Mouse (Mus musculus) adipocyte (in vitro differentiated cells): ENCODE data around the gene Stim1.
"Not testable (repeated sequence)": the region's sequence is repeated elsewhere in the genome, so short reads cannot be mapped to it uniquely, and the experiment has no call there.

Experiments
- DNase-seq: peaks from one replicate; pipeline ENCODE4 v3.0.0-alpha.2; 2016; ENCODE audit warnings: low spot score

Gene Stim1

DNA sequence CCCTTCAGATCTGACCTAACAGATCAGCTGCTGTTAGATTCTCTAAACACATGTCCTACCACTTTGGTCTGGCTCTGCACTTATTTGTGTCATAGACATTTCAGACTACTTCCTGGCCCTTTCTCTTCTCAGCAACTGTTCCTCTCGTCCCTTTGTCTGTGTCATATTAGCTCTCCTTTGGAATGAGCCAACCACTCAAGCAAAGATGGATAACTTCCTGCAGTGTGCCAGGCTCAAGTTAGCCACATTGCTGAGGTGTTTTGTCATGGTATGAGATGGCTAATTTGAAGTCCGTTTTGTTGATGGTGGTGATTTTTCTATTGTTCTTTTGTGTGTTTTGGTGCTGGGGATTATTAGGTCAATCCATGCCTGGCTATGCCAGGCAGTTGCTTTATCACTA is 93.7 kb downstream of the Stim1 start:
- no peak for DNase-seq

DNA sequence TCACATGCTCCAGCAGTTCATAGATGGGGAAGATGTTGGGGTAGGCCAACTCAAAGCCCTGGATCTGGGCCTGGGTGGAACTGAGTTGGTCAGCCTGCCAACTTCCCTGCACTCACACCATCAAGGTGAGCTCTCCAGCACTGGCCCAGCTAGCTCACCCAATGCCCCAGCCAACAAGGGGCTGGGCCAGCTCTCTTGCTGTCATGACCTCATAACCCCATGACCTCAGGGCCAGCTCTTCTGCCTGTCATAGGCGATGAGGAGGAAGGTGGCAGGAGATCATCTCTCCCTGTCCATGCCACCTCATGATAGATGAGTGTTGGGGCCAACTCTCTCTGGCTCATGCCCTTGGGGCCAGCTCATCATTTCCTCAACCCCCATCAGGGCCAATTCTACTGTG is 96.2 kb downstream of the Stim1 start:
- no peak for DNase-seq

DNA sequence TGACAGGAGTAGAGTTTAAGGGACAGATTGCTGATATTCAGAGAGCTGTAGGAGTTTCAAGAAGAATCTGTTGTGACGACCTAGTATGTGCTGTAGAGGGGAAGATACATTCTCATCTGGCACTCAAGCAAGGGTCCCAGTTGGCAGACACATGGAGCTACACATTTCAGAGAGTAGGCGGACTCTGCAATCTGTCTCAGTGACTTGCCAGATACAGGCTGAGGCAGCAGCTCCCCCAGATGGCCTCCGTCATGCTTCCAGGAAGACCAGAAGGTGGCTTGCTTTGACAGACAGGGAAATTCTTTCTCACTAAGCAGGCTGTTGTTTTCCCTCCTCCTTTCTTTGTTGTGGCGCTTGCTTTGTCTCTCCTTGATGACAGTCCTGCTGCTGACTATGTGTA is 102.1 kb downstream of the Stim1 start:
- peak; percentile 21 for DNase-seq

GRCm38 (mm10) chr7:102370526-102370925 is 102.9 kb downstream of the Stim1 start:
- no peak for DNase-seq

GRCm38 (mm10) chr7:102373382-102374072 is 105.9 kb downstream of the Stim1 start:
- DNase-seq = no peak

DNA sequence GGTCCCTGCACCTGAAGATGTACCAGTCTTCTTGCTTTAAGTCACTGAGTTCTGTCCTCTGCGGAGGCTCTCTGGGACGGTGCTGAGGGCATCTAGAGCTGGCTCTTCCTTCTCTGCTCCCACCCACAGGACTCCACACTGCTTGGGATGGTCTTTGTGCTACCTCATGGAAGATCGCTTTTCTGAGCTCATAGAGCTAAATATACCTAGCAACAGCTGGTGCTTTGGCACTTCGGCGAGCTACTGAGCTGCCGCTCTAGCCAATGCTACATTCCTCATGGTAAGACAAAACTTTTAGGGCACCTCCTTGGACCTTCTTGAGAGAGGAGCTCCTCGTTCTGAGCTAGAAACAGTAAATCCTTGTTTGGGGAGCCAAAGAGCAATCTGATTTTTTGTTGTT is 115.6 kb downstream of the Stim1 start:
- no peak for DNase-seq

DNA sequence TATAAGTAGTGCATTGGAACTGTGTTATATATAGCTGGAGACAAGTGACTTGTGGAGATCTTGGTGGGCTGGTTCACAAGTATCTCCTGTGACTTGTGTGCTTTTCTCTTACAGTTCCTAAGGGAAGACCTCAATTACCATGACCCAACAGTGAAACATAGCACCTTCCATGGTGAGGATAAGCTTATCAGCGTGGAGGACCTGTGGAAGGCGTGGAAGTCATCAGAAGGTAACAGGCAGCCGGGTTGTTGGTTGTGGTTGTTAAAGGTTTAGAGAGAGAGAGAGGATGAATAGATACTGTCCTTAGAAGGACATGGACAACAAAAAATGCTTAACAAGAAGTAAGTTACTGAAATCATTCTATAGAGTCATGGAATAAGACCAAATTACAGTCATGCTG is 118.4 kb downstream of the Stim1 start:
- DNase-seq = no peak

- DNase-seq = peak; percentile 42
Measured at GRCm38 (mm10) chr7:102389082-102389481, 121.5 kb downstream of the Stim1 start.

DNA sequence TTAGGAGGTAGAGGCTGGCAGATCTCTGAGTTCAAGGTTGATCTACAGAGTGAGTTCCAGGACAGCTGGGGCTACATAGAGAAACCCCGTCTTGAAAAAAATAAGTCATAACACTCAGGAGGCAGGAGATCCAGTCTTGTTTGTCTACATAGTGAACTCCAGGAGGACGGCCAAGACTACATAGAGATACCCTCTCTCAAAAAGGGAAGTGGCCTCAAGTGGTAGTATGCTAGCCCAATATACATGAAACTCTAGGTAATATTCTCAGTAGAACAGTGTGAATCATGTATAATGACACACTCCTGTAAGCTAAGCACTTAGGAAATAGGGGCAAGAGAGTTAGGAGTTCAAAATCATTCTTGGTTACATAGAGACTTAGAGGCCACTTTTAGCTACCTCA is 126.3 kb downstream of the Stim1 start:
- no peak for DNase-seq

DNA sequence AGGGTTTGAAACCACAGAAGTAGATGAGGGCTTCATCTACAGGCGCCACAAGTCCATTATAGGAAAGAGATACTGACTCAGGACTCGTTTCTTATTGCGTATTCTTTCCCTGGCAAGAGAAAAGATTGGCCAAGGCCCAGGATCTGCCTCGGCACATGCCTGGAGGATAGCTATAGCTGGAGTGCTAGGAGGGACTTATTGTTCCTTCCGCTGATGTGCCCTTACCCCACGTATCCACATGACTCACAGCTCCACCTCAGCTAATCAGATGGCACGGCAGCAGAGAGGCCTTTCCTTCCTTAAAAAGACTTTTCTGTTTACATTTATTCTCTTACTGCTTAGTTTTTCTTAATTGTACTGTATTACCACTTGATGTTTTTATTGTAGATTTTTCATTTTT is 128.3 kb downstream of the Stim1 start:
- peak; percentile 42 for DNase-seq

DNA sequence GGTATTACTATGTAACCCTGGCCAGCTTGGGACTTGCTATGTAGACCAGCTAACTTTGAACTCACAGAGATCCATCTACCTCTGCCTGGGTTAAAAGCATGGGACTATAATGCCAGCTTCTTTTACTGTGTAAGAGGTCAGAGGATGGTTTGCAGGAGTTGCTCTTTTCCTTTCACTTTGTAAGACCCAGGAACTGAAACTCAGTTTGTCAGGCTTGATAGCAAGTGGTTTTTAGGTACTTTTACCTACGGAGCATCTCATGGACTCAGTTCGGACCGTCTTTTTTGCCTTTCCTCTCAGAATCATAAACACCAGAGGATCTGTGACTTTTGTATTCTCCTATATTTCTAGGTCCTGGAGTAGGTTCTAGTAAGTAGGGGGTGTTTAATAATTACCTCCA is 128.7 kb downstream of the Stim1 start:
- no peak for DNase-seq

DNA sequence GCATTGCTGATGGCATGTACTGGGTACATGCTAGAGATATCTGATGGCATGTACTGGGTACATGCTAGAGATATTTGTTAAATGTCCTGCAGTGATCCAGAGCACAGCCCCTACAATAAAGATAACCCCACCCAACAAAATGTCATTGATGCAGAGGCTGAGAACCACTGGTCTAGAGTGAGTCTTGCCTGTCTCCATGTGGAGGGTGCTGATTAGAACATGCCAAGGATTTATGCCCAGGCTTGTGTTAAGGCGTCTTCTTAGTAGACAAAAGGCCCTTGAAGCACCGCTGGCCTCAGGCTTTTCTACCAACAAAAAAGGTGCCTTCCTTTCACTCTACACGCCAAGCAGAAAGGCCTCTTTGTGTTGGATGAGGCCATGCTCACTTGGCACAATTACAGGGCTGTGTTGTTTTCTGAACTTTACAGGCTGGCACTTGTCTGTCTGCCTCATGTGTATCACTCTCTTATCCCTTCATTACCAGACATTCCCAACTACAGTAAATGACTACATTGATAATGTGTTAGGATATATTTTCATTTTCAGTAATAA is 131.7 kb downstream of the Stim1 start:
- DNase-seq = no peak

- no peak for DNase-seq
Measured at GRCm38 (mm10) chr7:102404118-102404517, 136.5 kb downstream of the Stim1 start.

DNA sequence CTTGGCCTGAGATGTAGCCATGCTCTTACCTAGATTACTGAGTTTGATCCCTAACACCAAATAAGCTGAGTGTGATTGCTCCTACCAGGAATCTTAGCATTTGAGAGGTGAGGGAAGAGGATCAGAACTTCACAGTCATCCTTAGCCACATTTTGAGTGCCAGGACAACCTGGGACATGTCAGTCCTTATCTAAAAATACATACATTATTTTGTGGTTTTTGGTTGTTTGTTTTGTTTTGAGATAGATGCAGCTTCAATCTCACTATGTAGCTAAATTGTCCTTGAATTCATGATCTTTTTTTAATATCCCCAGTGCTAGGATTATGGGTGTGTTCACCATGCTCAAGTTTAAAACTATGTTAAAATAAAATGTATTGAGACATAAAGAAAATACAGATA is 139.8 kb downstream of the Stim1 start:
- DNase-seq = no peak

DNA sequence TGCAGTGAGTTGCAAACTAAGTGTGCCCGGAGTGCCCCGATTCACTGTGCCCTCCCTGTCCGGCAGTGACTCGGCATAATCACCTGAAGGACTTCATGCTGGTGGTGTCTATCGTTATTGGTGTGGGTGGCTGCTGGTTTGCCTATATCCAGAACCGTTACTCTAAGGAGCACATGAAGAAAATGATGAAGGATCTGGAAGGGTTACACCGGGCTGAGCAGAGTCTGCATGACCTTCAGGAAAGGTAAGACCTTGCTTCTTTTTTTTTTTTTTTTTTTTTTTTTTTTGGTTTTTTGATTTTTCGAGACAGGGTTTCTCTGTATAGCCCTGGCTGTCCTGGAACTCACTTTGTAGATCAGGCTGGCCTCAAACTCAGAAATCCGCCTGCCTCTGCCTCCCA is 147.7 kb downstream of the Stim1 start:
- not testable (repeated sequence) for DNase-seq

DNA sequence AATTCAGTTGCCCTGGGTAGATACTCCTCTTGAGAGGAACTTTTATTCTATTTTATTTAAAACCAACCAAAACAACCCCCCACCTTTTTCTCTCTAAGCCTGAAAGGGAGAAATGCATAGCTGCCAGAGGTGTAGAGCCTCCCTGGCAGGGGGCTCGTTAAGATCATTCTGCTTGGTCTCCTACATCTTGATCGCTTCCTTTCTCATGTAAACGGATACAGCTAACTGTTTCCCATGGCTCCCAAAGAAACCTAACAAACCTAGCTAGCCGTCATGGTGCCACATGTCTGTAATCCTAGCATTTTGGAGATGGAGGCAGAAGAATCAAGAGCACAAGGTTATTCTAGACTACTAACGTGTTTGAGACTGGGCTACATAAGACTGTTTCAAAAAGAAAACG is 148.2 kb downstream of the Stim1 start:
- DNase-seq = no peak

- DNase-seq = peak; percentile 78
Measured at GRCm38 (mm10) chr7:102417398-102417797, 149.8 kb downstream of the Stim1 start.

DNA sequence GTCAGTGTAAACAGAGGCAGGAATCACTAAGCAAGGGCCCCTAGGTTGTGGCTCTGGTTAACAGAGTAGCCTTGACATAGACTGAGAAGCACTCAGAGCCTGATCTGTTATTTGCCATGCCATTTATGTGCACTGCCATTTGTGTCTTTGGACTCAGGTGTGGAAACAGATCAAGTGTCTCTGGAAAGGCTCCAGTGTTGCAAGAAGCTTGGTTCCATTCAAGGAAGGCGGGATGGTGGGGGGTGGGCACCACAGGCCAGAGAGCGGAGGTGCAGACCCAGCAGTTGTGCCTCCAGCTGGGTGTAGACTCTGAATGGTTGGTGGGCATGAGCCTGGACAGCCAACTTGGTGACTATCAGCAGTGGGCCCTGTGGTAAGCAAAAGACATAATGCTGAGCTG is 154.4 kb downstream of the Stim1 start:
- no peak for DNase-seq

DNA sequence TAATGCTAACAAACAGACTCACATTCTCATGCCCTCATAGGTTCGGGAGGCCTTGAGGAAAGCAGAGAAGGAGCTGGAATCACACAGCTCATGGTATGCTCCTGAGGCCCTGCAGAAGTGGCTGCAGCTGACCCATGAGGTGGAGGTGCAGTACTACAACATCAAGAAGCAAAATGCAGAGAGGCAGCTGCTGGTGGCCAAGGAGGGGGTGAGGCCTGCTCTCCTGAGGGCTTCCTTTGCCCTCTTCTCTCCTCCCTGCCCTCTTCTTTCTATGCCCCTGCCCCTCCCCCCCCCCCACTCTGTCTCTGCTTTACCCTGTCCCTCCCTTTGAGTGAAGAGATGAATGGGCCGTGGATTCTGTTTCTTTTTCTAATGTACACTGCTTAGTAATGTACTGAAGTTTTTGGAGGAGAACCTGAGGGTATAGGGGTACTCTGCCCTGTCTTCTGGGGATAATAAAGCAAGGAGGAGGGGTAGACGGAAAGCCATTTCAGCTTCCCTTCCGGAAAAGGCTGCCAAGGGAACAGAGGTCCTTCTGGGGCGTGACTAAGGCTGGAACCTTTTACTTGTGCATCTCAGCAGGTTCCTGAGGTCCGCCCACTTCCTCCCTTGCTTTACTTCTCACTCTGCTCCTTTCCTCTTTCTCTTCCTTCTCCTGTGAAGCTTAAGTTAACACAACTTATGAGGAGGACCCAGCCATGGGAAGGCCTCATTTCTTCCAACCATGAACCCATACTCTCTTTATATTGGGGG is 158.5 kb downstream of the Stim1 start:
- DNase-seq = no peak

DNA sequence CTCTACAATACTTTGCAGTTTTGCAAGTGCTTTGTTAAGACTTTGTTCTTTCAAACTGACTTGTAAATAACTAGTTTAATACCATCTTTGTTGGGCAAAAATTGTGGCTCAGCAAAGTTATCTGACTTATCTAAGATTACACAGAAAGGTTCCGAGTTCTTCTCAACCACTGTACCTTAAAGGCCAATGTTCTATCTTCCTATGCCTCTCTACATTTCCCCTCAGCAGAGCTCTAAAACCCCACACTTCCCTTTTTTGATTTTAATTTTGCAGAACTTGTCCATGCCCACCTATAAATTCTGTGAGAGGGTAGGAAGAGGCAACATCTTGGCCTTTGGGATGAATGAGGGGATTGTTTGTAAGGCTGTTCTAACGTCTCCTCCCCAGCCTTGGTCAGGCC is 166.7 kb downstream of the Stim1 start:
- DNase-seq = no peak

DNA sequence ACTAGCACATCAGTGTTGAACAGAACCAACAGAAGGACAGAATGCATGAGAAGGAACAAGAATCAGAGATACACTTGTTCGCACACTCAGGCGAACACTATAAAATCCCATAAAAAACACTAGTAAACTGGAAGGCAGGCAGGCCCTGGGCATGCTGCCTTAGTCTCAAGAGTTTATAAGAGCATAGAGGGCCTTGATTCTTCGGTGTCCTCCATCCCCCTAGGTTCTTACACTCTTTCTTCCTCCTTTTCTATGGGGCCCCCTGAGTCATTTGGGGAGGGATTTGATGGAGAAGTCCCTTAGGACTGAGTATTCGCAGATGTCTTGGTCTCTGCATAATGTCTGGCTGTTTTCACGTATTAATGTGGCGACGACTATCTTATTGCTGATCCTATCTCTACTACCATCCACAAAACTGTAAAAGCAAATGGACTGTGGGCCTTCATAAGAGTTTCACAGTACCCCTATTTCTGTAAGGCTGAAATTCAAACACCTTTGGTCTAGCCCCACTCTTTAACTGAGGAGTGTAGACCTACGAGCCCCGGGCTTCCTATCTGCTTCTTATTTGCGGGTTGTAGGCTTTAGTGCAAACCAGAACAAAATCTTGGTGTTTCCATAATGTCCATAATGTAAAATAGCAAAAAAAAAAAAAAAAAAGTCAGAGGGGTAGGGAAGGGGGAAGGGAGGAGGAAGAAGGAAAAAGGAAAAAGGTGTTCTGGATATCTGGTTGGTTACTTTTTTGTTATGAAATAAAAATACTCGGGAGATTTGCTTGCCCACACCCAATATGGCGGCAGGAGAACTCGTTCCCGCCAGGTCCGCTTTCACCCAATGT is 173.4 kb downstream of the Stim1 start:
- no peak for DNase-seq

GRCm38 (mm10) chr7:102441657-102442391 is 174.2 kb downstream of the Stim1 start, which contains the start of gene Rrm1:
TSS of gene Rrm1 (plus strand) at chr7:102441695.
- peak; percentile 97 for DNase-seq
